ENCODE assay signal across 17 mouse cellular contexts in the genomic region with DNA sequence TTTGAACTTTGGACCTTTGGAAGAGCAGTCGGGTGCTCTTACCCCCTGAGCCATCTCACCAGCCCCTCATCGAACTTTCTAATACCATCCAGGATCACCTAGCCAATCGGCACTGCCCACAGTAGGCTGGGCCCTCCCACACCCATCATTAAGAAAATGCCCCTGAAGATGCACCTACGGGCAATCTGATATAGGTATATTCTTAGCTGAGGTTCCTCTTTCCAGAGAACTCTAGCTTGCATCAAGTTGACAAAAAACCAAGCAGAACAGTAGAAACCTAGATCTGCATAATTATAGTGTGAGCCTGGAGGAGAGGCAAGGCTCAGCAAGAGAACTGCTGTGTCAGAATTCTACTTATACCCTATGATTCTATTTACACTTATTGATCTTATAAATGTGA.
"Had no signal": no experiment of that assay in that cellular context is flagged by ENCODE, and none has a peak within 500 bp of the region (broad histone marks: within the 10 kb centered on the region; RNA-seq: fewer than 3 reads in every experiment).

No protein-coding gene starts in this region.

- H3K36me3 ChIP-seq: neural tube, embryonic 12.5 days; neural tube, embryonic 13.5 days; neural tube, embryonic 15.5 days; stomach, embryonic 15.5 days had no signal

- H3K4me1 ChIP-seq: neural tube, embryonic 12.5 days; neural tube, embryonic 13.5 days; neural tube, embryonic 15.5 days; stomach, embryonic 15.5 days had no signal

- H3K9ac ChIP-seq: neural tube, embryonic 12.5 days; neural tube, embryonic 13.5 days; neural tube, embryonic 15.5 days; stomach, embryonic 15.5 days had no signal

- DNase-seq: retina, postnatal 1 day; right cerebral cortex, adult 18-20 months; right cerebral cortex, postnatal 14 days; right cerebral cortex, postnatal 25 days; right cerebral cortex, postnatal 4 days; spleen, adult 18-20 months; thymus, adult 18-20 months; thymus, adult 2 months; thymus, postnatal 14 days; thymus, postnatal 25 days; thymus, postnatal 36 days; thymus, postnatal 4 days had no signal

- H3K9me3 ChIP-seq: neural tube, embryonic 12.5 days; neural tube, embryonic 13.5 days; neural tube, embryonic 15.5 days; stomach, embryonic 15.5 days had no signal

- H3K27me3 ChIP-seq: neural tube, embryonic 12.5 days; neural tube, embryonic 13.5 days; neural tube, embryonic 15.5 days; stomach, embryonic 15.5 days had no signal

- H3K4me3 ChIP-seq: neural tube, embryonic 12.5 days; neural tube, embryonic 13.5 days; neural tube, embryonic 15.5 days; stomach, embryonic 15.5 days had no signal

- H3K27ac ChIP-seq: neural tube, embryonic 12.5 days; neural tube, embryonic 13.5 days; neural tube, embryonic 15.5 days; stomach, embryonic 15.5 days; stomach, postnatal 0 days had no signal
